Mouse (Mus musculus): ENCODE data around the gene Ezh1.

Gene Ezh1

GRCm38 (mm10) chr11:101196175-101196574 is 30.1 kb downstream of the Ezh1 start:
- DNase-seq = no peak

- DNase-seq = no peak
These were observed 30.7 kb downstream of the Ezh1 start for GRCm38 (mm10) chr11:101195571-101195970.

GRCm38 (mm10) chr11:101195101-101195500 is 31.2 kb downstream of the Ezh1 start:
- DNase-seq = no peak

DNA sequence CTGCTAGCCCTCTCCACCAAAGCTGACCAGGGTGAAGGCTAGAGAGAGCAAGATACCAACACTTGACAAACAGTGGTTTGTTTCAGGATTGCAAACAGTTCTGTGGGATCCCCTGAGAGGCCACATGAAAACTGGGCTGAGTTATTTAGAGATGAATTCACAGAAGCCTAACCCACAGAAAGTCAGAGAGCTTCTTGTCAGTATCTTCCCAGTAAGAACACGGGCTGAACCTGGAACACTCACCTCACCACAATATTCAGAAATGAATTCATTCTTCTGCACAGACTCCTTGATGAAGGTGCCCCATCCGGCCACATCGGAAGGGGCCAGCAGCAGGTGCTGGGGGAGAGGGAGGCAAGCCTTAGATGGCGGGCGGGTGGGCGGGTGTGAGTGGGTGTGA is 31.6 kb downstream of the Ezh1 start:
- no peak for DNase-seq

GRCm38 (mm10) chr11:101194137-101194536 is 32.1 kb downstream of the Ezh1 start:
- no peak for DNase-seq

GRCm38 (mm10) chr11:101193076-101193475 is 33.2 kb downstream of the Ezh1 start:
- DNase-seq = no peak

DNA sequence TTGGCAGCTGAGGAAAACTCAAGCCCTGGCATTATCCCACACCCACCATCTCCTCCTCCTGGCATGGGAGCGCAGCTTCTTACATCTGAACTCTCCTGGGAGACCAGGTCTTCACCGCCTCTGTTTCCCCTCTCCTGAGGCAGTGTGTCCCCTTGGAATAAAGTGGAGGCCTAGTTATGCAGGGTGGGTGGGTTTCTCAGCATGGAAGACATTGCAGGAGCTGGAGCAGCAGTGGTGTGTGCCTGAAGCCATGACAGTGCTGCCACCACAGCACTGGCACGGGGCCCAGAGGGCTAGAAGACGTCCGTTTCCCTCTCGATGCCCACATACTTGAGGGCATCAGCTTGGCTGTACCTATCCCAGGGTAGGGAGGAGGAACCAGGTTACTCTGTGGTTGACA is 33.6 kb downstream of the Ezh1 start:
- no peak for DNase-seq

DNA sequence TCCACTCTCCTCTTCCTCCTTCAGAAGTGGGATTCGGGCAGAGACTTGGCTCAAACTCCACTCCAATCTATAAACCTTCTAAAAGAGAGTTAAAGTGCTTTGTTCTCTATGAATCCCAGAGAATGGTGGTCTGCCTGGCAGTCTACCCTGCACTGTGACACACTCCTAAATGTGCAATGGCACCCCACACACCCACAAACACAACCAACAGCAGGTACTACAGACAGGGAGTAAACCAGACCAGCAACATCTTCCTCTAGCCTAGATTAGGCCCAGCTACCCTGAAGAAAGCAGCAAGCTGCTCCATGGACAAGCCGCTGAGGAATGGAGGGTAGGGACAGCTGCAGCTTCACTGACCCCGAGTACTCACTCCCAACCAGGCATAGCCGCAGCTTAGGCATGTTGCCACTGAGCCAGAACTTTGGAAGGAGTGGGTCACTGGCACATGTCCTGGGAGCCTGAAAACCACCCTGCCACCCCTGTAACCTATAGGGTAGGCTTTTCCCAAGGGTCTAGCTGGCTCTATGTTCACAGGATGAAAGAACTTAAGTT is 34.3 kb downstream of the Ezh1 start:
- no peak for DNase-seq

DNA sequence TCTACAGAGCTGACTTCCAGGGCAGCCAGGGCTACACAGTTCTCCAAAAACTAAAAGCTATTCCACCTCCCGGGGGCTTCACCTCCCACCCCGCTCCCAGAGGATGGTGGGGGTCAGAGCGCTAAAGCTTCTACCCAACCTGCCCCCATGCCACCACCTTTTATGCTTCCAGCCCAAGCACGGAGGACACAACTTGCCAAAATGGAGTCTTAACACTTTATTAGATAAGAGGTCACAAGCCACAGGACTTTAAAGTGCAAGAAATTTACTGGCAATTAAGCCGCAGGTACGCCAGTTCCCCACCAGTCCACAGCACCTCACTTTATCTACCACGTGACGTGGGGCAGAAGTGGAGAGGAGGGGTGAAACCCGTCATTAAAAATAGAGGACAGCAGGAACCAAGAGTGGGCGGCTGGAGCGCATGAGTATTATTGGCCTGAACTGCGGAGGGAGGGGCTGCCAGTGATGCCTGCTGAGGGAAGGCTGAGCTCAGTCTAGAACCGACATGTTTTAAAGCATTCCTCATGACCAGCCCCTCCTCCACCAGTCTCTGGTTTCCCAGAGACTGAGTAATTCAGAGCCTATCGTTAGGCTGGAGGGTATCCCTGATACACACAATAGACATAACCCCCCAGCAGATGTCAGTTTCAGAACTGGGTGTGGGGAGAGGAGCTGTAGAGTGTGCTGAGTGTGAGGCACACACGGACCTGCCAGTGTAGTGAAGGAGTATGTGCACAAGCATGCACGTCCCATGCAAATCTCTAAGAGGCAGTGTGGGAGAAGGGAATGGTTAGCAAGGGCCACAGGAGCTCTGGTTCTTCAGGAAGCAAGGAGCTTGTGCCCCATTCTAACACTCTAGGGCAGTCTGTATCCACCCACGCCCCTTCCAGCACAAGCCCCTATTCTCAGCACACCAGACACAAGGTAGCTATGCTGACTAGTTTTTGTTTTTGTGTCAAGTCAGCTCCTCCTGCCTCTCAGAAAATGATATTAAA is 35.1 kb downstream of the Ezh1 start:
- DNase-seq = no peak

DNA sequence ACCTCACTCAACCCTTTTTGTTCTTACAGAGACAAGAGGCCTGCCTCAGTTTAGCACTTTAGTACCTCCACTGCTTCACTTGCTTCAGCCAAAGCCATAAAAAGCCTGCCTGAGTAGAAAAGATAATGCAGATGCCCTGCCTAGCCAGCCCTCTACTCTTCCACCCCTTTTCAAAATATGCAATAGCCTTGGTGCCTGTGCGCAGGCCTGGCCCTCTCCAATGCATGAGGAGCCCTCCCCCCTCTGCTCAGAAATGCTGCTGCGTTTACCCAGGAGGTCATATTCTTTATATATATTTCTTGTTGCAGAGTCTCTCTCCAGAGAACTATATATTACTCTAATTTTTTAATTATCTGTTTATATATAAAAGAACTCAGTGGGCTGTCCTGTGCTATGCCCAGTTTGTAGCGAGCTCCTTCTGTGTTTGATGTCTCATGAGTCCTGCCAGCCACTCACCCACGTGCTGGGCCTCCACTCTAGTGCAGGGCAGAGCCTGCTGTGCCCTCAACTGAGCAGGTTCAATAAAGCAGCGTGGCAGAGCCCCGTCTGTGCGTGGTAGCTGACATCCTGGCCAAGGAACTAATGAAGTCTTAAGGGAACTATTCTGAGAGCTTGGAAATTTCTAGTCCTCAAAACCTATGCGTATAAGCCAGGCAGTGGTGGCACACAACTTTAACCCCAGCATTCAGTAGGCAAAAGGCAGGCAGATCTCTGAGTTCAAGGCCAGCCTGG is 35.9 kb downstream of the Ezh1 start:
- no peak for DNase-seq

DNA sequence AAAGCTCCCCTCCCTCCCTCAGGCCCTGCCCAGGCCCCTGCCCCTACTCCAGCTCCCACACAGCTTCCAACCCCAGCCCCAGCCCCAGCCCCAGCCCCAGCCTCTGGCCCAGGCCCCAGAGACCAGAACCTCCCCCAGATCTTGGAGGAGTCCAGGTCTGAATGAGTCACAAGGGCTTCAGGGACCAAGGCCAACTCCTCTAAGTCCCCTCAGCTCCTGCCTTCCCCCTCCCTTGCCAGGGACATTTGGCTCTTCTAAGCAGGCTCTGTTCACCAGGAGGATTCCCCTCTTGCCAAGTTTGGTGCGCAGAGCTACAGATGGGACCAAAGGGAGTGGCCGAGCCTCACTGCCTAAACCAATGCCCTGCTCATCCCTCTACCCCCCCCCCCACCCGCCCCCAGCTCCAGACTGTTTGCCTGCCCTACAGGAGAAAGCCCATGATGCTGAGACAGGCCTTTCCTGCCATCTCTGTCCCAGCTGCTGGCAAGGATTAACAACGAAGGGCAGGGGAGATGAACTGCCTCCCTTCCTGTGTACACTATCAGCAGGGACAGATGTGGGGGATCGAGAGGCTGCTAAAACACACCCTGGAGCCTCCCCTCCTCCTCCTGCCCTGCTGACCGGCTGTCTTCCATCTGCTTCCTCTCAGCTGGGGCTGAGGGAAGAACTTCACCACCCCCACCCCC is 36.6 kb downstream of the Ezh1 start:
- DNase-seq = peak; percentile 76

- no peak for DNase-seq
These were observed 38.0 kb downstream of the Ezh1 start for GRCm38 (mm10) chr11:101188166-101188805.

- DNase-seq = no peak
These were observed 38.7 kb downstream of the Ezh1 start for GRCm38 (mm10) chr11:101187541-101187940.

DNA sequence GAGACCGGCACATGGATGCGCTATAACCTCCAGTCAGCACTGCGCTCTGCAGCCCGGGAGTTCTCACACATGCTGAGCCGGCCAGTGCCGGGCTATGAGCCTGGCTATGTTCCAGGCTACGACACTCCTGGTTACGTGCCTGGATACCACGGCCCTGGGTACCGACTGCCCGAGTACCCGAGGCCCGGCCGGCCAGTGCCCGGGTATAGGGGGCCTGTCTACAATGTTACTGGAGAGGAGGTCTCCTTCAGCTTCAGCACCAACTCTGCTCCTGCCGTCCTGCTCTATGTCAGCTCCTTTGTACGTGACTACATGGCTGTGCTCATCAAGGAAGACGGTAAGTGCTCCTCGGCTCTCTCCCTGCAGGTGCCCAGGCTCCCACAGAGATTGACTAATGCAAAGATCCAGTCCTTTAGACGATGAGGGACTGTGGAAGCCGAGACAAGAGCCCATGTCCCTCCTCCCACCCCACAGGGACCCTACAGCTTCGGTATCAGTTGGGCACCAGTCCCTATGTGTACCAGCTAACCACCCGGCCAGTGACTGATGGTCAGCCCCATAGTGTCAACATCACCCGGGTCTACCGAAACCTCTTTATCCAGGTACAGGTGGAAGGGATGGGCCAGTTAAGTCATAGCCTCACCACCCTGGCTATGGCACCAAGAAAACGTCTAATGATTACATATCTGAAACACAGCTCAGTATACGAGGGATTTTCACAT is 39.6 kb downstream of the Ezh1 start:
- no peak for DNase-seq

DNA sequence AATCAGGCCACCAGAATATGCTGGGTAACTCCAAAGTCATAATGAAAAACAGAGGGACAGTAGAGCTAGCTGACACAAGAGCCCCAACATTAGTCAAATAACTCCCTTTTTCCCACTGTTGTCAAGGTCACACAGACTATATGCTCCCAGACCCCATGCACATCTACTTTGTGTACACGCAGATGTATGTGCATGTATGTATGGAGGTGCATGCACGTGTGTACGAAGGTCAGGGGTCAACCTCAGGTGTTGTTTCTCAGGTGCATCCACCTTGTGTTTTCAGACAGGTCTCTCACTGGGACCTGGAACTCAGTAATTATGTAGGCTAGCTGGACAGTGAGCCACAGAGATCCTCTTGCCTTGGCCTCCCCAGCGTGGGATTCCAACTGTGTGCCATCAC is 40.8 kb downstream of the Ezh1 start:
- no peak for DNase-seq

GRCm38 (mm10) chr11:101184984-101185383 is 41.3 kb downstream of the Ezh1 start:
- no peak for DNase-seq

DNA sequence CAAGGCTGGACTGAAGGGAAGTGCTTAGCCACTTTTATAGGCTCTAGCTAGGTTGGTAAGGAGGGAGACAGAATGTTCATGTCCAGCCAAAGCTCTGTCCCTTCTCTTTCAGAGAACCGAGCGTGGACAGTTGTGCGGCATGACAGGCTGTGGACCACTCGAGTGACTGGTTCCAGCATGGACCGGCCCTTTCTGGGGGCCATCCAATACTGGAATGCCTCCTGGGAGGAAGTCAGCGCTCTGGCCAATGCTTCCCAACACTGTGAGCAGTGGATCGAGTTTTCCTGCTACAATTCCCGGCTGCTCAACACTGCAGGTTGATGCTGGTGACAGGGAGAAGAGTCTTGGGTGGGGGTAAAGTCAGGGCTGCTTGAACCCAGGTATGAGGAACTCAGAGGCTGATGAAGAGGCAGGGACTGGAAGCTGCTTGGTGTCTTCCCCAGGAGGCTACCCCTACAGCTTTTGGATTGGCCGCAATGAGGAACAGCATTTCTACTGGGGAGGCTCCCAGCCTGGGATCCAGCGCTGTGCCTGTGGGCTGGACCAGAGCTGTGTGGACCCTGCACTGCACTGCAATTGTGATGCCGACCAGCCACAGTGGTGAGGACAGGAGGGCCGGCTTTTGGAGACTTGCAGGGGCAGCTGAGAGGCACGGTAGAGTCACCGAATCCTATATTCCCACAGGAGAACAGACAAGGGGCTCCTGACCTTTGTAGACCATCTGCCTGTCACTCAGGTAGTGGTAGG is 43.3 kb downstream of the Ezh1 start:
- DNase-seq = no peak

GRCm38 (mm10) chr11:101181961-101182360 is 44.3 kb downstream of the Ezh1 start:
- DNase-seq = no peak

GRCm38 (mm10) chr11:101180846-101181740 is 45.2 kb downstream of the Ezh1 start:
- peak; percentile 61 for DNase-seq

DNA sequence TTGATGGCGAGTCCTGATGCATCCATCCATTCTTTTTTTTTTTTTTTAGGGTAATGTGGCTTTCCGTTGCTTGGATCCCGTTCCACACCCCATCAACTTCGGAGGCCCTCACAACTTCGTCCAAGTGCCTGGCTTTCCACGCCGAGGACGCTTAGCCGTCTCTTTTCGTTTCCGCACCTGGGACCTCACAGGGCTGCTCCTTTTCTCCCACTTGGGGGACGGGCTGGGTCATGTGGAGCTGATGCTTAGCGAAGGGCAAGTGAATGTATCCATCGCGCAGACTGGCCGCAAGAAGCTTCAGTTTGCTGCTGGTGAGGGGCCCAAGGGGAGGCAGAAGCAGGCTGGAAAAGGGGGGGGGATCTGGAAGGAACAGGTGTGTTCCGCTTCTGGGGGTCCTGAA is 46.0 kb downstream of the Ezh1 start:
- DNase-seq = no peak
